Mouse (Mus musculus) heart, embryonic 15.5 days (tissue): ENCODE results near the gene Hist2h2be. TPM values are rescaled to one million over a fixed set of nuclear protein-coding genes. Genes with fewer than 3 reads are reported as not detected.
"Not testable (repeated sequence)": the region's sequence is repeated elsewhere in the genome, so short reads cannot be mapped to it uniquely, and the experiment has no call there.

Experiments used
- ATAC-seq: fragments of 200-750 bp; cut with Nextera tagmentation; replicated peaks from 2 replicates; pipeline ENCODE4 v1.8.0; 2017; ENCODE audit warnings: low read depth, moderate TSS enrichment; ENCODE audit not compliant: insufficient number of reproducible peaks, insufficient read depth, low FRiP score
- H3K27ac ChIP-seq: fragments of 300-500 bp; sonication (generic); 2 replicates; pipeline ENCODE4 v1.5.1; 2015; ENCODE audit warnings: mild to moderate bottlenecking, inconsistent platforms
- H3K27me3 ChIP-seq: fragments of 300-500 bp; sonication (generic); 2 replicates; pipeline ENCODE4 v1.6.1; 2015; ENCODE audit warnings: inconsistent platforms
- H3K36me3 ChIP-seq: fragments of 300-500 bp; sonication (generic); 2 replicates; pipeline ENCODE4 v1.6.1; 2015; ENCODE audit warnings: mild to moderate bottlenecking, inconsistent platforms
- H3K4me1 ChIP-seq: fragments of 300-500 bp; sonication (generic); replicated peaks from 2 replicates; pipeline ENCODE4 v1.6.1; 2015; ENCODE audit warnings: inconsistent platforms
- H3K4me2 ChIP-seq: fragments of 300-500 bp; sonication (generic); 2 replicates; pipeline ENCODE4 v1.6.1; 2015; ENCODE audit warnings: inconsistent platforms, mild to moderate bottlenecking, moderate library complexity
- H3K4me3 ChIP-seq: fragments of 300-500 bp; sonication (generic); 2 replicates; pipeline ENCODE4 v1.5.1; 2015; ENCODE audit warnings: mild to moderate bottlenecking, inconsistent platforms
- H3K9ac ChIP-seq: fragments of 300-500 bp; sonication (generic); 2 replicates; pipeline ENCODE4 v1.6.1; 2015; ENCODE audit warnings: mild to moderate bottlenecking, inconsistent platforms
- H3K9me3 ChIP-seq: fragments of 300-500 bp; sonication (generic); replicated peaks from 2 replicates; pipeline ENCODE4 v1.6.1; 2016; ENCODE audit warnings: inconsistent platforms
- WGBS: fragments of 180-500 bp; shearing (Covaris S2); methylation state at CpG from one replicate; pipeline ENCODE4 v1.1.7; 2015; ENCODE audit warnings: mixed read lengths; 5-methylcytosine and 5-hydroxymethylcytosine counted together
- microRNA-seq: library from miRNA; unstranded; fragments of <30 nt; microRNA quantifications from one replicate; pipeline ENCODE4, GENCODE M21; 2016
- polyA plus RNA-seq: library from polyadenylated mRNA; unstranded; fragments of >200 nt; fragmentation: Nextera tagmentation; extraction: Ambion mirVana; gene quantifications from 2 replicates; pipeline ENCODE4 v1.2.1, GENCODE M21; 2015

Hist2h2be gene
- polyA plus RNA-seq, 1 experiment from 2014 or later, result 8.1 TPM

- Histone ChIP-seq H3K9ac (peak within 1 kb of the TSS; percentile 60), H3K27ac (peak within 1 kb of the TSS; percentile 96), H3K4me1 (peaks cover 23% of the 10 kb centered on the region), H3K9me3 (no peaks in the 10 kb centered on the region), H3K4me3 (peak within 1 kb of the TSS; percentile 54), H3K27me3 (no peaks in the 10 kb centered on the region), H3K4me2 (peak within 1 kb of the TSS; percentile 82), H3K36me3 (no peaks in the 10 kb centered on the region)
- peak; percentile 54 for ATAC-seq
- 23% methylated on average over 30 of the region's 30 CpGs for WGBS
Measured at GRCm38 (mm10) chr3:96268051-96268775, 47.3 kb downstream of the Hist2h2be start, which contains the start of gene Hist2h3b. Gene Hist2h3b, plus strand, starts transcription at chr3:96268654.

GRCm38 (mm10) chr3:96268776-96269378, 48.0 kb downstream of the Hist2h2be start:
- H3K4me3 ChIP-seq, result peak overlapping the region; percentile 54
- H3K4me1 ChIP-seq, result peaks cover 21% of the 10 kb centered on the region
- WGBS, result 1% methylated on average over 15 of the region's 44 CpGs
- peak overlapping the region; percentile 82 for H3K4me2 ChIP-seq
- not testable (repeated sequence) for H3K9me3 ChIP-seq, H3K36me3 ChIP-seq, H3K27me3 ChIP-seq
- H3K9ac ChIP-seq, result peak overlapping the region; percentile 60
- peak; percentile 32; the same call in 1 of the 2 replicates for ATAC-seq
- peak overlapping the region; percentile 96 for H3K27ac ChIP-seq

GRCm38 (mm10) chr3:96269511-96270474, 48.9 kb downstream of the Hist2h2be start, which contains the start of gene Hist2h2bb:
Gene Hist2h2bb, plus strand, starts transcription at chr3:96269752.
- Histone ChIP-seq H3K4me3 (peak within 1 kb of the TSS; percentile 54), H3K36me3 (no peaks in the 10 kb centered on the region), H3K4me1 (peaks cover 14% of the 10 kb centered on the region), H3K27me3 (no peaks in the 10 kb centered on the region), H3K9me3 (no peaks in the 10 kb centered on the region), H3K9ac (peak within 1 kb of the TSS; percentile 63), H3K27ac (peak within 1 kb of the TSS; percentile 96), H3K4me2 (peak within 1 kb of the TSS; percentile 82)
- under 1% methylated on average over 45 of the region's 45 CpGs for WGBS
- ATAC-seq, result peak; percentile 94

Small RNA genes within 50 kb of the gene (microRNA-seq; reads per million reads assigned to microRNA genes)
- gene Gm44492, result not detected
- gene Gm47311, result not detected
- gene Gm47313, result not detected

Other genes with a start within 250 kb of the Hist2h2be start
- 64.3 and 69.6 TPM in 2 replicates for gene Plekho1, start 225.1 kb upstream of the Hist2h2be start, polyA plus RNA-seq
- 38.3 and 40.2 TPM in 2 replicates for gene Vps45, start 162.7 kb upstream of the Hist2h2be start, polyA plus RNA-seq
- 20.1 and 24.5 TPM in 2 replicates for gene Otud7b, start 116.6 kb upstream of the Hist2h2be start, polyA plus RNA-seq
- 8.5 and 11.2 TPM in 2 replicates for gene Mtmr11, start 59.1 kb upstream of the Hist2h2be start, polyA plus RNA-seq
- gene Sf3b4, start 48.8 kb upstream of the Hist2h2be start, polyA plus RNA-seq, result 71.2 and 96.8 TPM in 2 replicates
- gene Sv2a, start 40.0 kb upstream of the Hist2h2be start, polyA plus RNA-seq, result 12.9 and 13.6 TPM in 2 replicates
- gene Bola1, start 1.4 kb upstream of the Hist2h2be start, polyA plus RNA-seq, result 40.7 and 40.8 TPM in 2 replicates
- 0.43 TPM in 1 of 2 replicates, not detected in the other for gene Hist2h2ab, start 1.3 kb upstream of the Hist2h2be start, polyA plus RNA-seq
- gene Hist2h2ac, start 239 bp upstream of the Hist2h2be start, polyA plus RNA-seq, result 5.3 and 5.5 TPM in 2 replicates
- 3.9 and 5.1 TPM in 2 replicates for gene Hist2h3c2, start 18.0 kb downstream of the Hist2h2be start, polyA plus RNA-seq
- gene Hist2h2aa2, start 19.2 kb downstream of the Hist2h2be start, polyA plus RNA-seq, result 37.0 and 45.9 TPM in 2 replicates
- gene Hist2h2aa1, start 24.4 kb downstream of the Hist2h2be start, polyA plus RNA-seq, result 13.6 and 15.1 TPM in 2 replicates
- gene Hist2h3c1, start 25.6 kb downstream of the Hist2h2be start, polyA plus RNA-seq, result 0.72 and 1.0 TPM in 2 replicates
- gene Hist2h4, start 42.2 kb downstream of the Hist2h2be start, polyA plus RNA-seq, result 2.9 and 3.9 TPM in 2 replicates
- gene Hist2h3b, start 47.5 kb downstream of the Hist2h2be start, polyA plus RNA-seq, result 26.2 and 31.1 TPM in 2 replicates
- gene Hist2h2bb, start 48.6 kb downstream of the Hist2h2be start, polyA plus RNA-seq, result 3.6 and 4.8 TPM in 2 replicates
- 1.1 and 3.2 TPM in 2 replicates for gene Fcgr1, start 72.8 kb downstream of the Hist2h2be start, polyA plus RNA-seq
- gene BC107364, start 231.2 kb downstream of the Hist2h2be start, polyA plus RNA-seq, result 0.53 and 1.0 TPM in 2 replicates